Mouse (Mus musculus): ENCODE data around the gene Chrm3. TPM values are rescaled to one million over a fixed set of nuclear protein-coding genes. Genes with fewer than 3 reads are reported as not detected.

Gene Chrm3
- total RNA-seq, 2 experiments from 2014 or later: under 0.01 TPM; not detected in 1

GRCm38 (mm10) chr13:10237616-10238015, 123.0 kb downstream of the Chrm3 start:
- no peak for ATAC-seq (replicated peaks; ENCODE audit: poor library complexity)

DNA sequence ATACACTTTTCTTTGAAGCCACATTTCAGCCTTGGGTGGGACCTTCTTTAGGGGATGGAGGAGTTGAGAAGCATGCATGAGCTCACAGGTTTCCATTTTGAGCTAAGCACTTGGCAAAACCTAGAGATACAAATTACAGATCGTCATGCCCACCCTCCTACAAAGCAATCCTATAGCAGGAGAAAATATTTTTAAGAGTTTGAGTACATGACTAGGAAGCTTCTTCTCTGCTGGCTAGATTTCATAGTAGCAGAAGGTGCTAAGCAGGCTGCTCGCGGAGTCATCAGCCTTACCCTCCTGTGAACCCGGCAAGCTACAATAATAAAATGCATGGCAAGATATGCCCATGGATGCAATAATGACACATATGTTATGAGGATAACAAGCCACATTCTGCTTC, 124.4 kb downstream of the Chrm3 start:
- ATAC-seq (replicated peaks; ENCODE audit: poor library complexity): no peak

DNA sequence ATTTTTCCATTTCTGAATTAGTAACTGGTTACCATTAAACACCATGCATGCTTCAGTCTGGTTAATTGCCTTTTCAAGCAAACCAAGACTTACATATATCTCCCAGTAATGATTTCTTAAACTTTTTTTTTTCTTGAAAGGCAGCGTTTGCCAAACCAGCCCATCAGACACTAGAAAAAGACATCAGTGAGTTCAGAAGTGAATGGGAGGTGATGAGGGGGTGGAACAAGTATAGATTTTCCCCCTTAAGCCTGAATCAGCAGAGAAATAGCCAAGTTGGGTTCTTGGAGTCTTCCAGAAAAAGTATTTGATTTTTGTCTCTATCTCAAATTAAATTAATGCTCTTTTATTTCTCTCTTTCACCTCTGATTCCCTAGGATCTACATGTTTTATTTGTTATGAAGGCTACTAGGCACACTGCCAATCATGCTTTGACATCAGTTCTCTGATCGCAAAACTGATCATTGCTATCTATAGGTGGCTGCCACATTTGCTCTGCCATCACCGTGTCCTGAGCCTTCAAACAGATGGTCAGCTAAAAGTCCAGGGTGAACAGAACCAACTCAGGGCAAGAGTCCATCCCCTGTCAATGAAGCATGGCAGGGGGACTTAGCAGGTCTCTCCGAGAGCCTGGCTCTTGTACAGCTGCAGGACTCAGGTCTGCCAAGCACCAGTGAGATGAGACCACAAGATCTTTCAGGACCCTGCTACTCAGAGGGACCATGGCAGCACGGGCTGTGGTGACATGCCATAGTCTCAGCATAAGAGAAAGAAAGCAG, 125.1 kb downstream of the Chrm3 start:
- ATAC-seq (replicated peaks; ENCODE audit: poor library complexity): no peak

DNA sequence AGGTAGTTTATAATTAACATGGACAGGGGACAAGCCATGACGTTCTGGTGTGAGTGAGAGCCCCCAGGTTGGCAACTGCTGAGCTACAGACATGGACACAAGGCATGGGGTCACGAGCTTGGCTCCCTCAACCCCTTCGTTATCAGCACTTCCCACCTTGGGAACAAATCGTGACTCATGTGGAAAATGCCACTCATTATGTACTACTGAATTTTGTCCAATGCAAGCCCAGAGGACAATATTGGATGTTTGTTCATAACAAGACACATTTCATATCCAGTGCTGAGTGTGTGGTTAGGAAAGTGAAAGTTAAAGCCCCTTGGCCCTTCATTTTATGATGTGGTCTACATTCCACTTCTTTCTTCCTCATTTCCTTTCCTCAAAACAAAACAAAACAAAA, 140.2 kb downstream of the Chrm3 start:
- peak; percentile 96 for ATAC-seq (replicated peaks; ENCODE audit: poor library complexity)

DNA sequence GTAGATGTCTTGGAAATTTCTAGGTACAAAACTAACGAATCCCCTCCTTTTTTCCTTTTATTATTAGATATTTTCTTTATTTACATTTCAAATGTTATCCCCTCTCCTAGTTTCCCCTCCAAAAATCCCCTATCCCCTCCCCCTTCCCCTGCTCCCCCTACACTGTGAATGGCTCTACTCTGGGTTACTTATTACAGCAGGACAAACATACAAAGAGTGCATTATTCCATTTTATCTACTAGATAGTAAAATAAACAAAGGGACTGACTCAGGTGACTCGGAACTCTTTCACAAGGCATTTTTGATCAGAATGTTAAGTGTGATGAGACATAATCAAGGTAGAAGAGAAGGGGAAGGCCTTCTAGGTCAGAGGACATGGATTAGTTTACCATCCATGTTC, 148.5 kb downstream of the Chrm3 start:
- no peak for ATAC-seq (replicated peaks; ENCODE audit: poor library complexity)

DNA sequence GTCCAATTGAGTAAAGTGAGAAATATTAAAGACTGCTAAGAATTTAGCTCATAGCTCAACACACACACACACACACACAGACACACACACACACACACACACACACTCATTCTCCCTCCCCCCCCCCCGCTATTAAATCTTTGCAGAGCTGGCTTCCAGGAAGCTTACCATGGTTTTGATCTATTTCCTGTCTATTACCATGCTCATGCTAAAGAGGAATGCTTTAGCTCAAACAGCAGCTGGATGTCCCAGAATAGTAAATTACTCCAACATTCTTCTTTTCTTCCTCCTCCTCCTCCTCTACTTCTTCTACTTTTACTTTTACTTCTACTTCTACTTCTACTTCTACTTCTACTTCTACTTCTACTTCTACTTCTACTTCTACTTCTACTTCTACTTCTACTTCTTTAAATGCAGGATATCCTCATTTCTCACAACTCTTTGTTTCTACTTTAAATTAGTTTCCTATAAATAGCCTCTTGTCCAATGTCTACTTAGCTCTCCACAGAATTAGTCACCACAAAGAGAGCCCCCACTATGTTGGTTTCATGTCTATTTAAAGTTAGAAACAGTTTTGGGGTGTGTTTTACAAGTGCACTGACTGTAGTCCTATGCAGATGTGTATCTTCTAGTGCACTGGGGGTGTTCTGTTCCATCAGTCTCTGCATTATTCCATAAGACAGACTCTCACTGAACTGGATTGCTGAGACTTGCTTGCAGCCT, 150.0 kb downstream of the Chrm3 start:
- ATAC-seq (replicated peaks; ENCODE audit: poor library complexity): peak; percentile 88

- ATAC-seq (replicated peaks; ENCODE audit: poor library complexity): no peak
Measured at GRCm38 (mm10) chr13:10199206-10199956, 161.3 kb downstream of the Chrm3 start.

- ATAC-seq (replicated peaks; ENCODE audit: poor library complexity): no peak
Measured at GRCm38 (mm10) chr13:10189829-10190228, 170.8 kb downstream of the Chrm3 start.

GRCm38 (mm10) chr13:10187926-10188325, 172.7 kb downstream of the Chrm3 start:
- ATAC-seq (replicated peaks; ENCODE audit: poor library complexity): no peak

DNA sequence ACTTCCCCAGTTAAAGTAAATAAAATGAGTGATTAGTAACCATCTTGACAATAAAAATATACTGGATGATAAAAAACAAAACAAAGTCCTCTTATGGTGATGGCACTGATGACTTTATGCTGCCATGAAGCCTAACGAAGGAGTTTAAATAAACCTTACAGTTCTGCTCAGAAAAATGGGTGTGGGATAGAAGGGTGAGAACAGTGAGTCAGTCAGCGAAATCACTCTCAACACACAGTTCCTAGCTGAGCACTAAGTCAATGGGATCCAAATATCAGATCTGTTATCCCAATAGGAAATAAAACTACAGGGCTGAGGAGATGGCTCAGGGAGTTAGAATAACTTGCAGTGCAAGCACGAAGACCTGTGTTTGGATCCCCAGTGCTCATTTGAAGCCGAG, 176.8 kb downstream of the Chrm3 start:
- no peak for ATAC-seq (replicated peaks; ENCODE audit: poor library complexity)

GRCm38 (mm10) chr13:10182756-10183155, 177.9 kb downstream of the Chrm3 start:
- ATAC-seq (replicated peaks; ENCODE audit: poor library complexity): peak; percentile 89

DNA sequence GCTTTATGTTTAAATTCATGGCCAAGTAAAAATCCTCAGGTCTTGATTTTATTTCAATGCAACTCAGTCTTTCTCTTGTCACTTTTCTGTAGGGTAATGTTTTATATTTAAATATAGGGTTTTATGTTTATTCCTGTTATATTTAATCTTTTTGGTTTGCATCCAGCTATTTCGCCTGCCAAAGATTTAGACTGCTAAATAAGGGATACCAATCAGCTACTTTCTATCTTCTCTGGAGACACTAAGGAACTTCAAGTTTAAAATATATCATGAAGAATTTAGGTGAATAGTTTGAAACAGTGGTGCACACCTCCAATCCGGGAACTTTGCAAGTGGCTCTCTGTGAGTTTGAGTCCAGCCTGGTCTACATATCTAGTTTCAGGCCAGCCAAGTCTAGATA, 190.1 kb downstream of the Chrm3 start:
- no peak for ATAC-seq (replicated peaks; ENCODE audit: poor library complexity)

DNA sequence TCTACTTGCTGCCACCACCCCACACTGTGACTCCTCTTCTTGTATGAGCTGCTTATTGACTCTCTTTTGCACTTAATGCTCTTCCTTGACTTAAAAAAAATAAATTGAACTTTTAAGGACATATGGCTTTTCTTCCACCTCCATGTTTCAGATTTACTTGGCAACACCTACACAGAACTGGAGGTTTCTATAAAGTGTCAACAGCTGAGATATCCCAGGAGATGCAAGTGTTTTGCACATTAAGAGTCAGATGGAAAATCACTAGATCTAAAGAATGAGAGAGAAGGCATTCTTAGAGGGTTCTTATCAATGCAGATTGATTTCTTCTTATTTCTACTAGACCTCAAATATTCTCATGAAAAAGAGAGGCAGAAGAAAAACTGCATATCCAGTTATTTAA, 197.3 kb downstream of the Chrm3 start:
- no peak for ATAC-seq (replicated peaks; ENCODE audit: poor library complexity)

- ATAC-seq (replicated peaks; ENCODE audit: poor library complexity): no peak
Measured at GRCm38 (mm10) chr13:10157496-10157895, 203.2 kb downstream of the Chrm3 start.

DNA sequence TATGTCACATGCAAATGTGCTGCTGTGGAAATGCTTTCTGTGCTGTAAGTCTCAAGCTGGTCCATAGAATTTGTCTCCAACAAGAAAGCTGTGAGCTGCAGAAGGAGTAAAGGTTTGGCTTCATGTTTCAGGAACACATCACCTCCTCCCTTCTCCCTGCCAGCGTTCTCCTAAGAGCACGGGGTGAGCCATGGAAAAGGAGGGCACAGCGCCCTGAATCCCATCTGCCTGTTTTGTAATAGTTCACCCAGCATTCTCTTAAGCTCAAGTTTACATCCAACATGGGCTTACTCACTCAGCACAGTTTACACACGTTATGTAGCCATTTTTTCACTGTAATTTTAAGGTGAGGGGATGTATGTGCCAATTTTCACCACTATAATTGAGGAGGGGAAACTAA, 220.1 kb downstream of the Chrm3 start:
- no peak for ATAC-seq (replicated peaks; ENCODE audit: poor library complexity)

- ATAC-seq (replicated peaks; ENCODE audit: poor library complexity): no peak
Measured at GRCm38 (mm10) chr13:10138878-10139277, 221.8 kb downstream of the Chrm3 start.

- no peak for ATAC-seq (replicated peaks; ENCODE audit: poor library complexity)
Measured at GRCm38 (mm10) chr13:10131064-10131463, 229.6 kb downstream of the Chrm3 start.

GRCm38 (mm10) chr13:10112211-10112610, 248.4 kb downstream of the Chrm3 start:
- no peak for ATAC-seq (replicated peaks; ENCODE audit: poor library complexity)

GRCm38 (mm10) chr13:10109542-10109941, 251.1 kb downstream of the Chrm3 start:
- no peak for ATAC-seq (replicated peaks; ENCODE audit: poor library complexity)

- 0 out of 2 replicates have a peak, but pooled peaks have one; percentile 31 for ATAC-seq (replicated peaks; ENCODE audit: poor library complexity)
Measured at GRCm38 (mm10) chr13:10107331-10107730, 253.3 kb downstream of the Chrm3 start.

GRCm38 (mm10) chr13:10090778-10091177, 269.9 kb downstream of the Chrm3 start:
- no peak for ATAC-seq (replicated peaks; ENCODE audit: poor library complexity)

GRCm38 (mm10) chr13:10086336-10086735, 274.3 kb downstream of the Chrm3 start:
- no peak for ATAC-seq (replicated peaks; ENCODE audit: poor library complexity)

Data from megakaryocyte progenitor cell, adult 5-6 weeks (primary cell).